Mouse (Mus musculus) stomach, postnatal 0 days (tissue): Measurements from ENCODE around the gene Luc7l.

Experiments used
- CTCF ChIP-seq: IDR thresholded peaks from 2 replicates; pipeline ENCODE4 v1.5.1; 2016; ENCODE audit warnings: antibody characterized with exemption, low read depth, mild to moderate bottlenecking, moderate library complexity
- EP300 ChIP-seq: optimal IDR thresholded peaks from 2 replicates; pipeline ENCODE3; 2016; ENCODE audit warnings: antibody characterized with exemption

GRCm38 (mm10) chr17:26268851-26269250, 16.2 kb downstream of the Luc7l start:
- TF ChIP-seq CTCF: peak; percentile 62
- no peak for TF ChIP-seq EP300
